Mouse (Mus musculus) liver, embryonic 16.5 days (tissue): ENCODE measurements around the gene Serinc3. TPM values are rescaled to one million over a fixed set of nuclear protein-coding genes. Genes with fewer than 3 reads are reported as not detected.

Source experiments
- ATAC-seq: fragments of 200-750 bp; cut with Nextera tagmentation; 2 replicates; pipeline ENCODE4 v1.8.0; 2017; ENCODE audit warnings: low read depth, mild to moderate bottlenecking, moderate number of reproducible peaks, moderate library complexity
- H3K27ac ChIP-seq: fragments of 300-500 bp; sonication (generic); 2 replicates; pipeline ENCODE4 v1.5.1; 2014; ENCODE audit warnings: mild to moderate bottlenecking, low read length
- H3K27me3 ChIP-seq: fragments of 300-500 bp; sonication (generic); 2 replicates; pipeline ENCODE4 v1.6.1; 2014; ENCODE audit warnings: low read depth, low read length, mixed read lengths; ENCODE audit not compliant: control insufficient read depth, insufficient read depth
- H3K36me3 ChIP-seq: fragments of 300-500 bp; sonication (generic); 2 replicates; pipeline ENCODE4 v1.6.1; 2014; ENCODE audit warnings: mild to moderate bottlenecking; ENCODE audit not compliant: control insufficient read depth, insufficient read depth
- H3K4me1 ChIP-seq: fragments of 300-500 bp; sonication (generic); 2 replicates; pipeline ENCODE4 v1.6.1; 2014; ENCODE audit warnings: low read depth, low read length, mixed read lengths; ENCODE audit not compliant: control insufficient read depth
- H3K4me2 ChIP-seq: fragments of 300-500 bp; sonication (generic); 2 replicates; pipeline ENCODE4 v1.6.1; 2014; ENCODE audit warnings: low read depth, low read length, mixed read lengths
- H3K4me3 ChIP-seq: fragments of 300-500 bp; sonication (generic); 2 replicates; pipeline ENCODE4 v1.5.1; 2014; ENCODE audit warnings: low read depth, mild to moderate bottlenecking, low read length
- H3K9ac ChIP-seq: fragments of 300-500 bp; sonication (generic); 2 replicates; pipeline ENCODE4 v1.6.1; 2014; ENCODE audit warnings: low read depth, low read length
- H3K9me3 ChIP-seq: fragments of 300-500 bp; sonication (generic); replicated peaks from 2 replicates; pipeline ENCODE4 v1.6.1; 2016; ENCODE audit warnings: low read length; ENCODE audit not compliant: control insufficient read depth
- WGBS: fragments of 180-500 bp; shearing (Covaris S2); extraction: QIAGEN DNeasy Blood & Tissue Kit; methylation state at CpG from one replicate; pipeline ENCODE4 v1.1.7; 2014; ENCODE audit not compliant: insufficient replicate concordance; 5-methylcytosine and 5-hydroxymethylcytosine counted together
- polyA plus RNA-seq: library from polyadenylated mRNA; unstranded; fragments of >200 nt; fragmentation: Nextera tagmentation; extraction: Ambion mirVana; gene quantifications from 2 replicates; pipeline ENCODE4 v1.2.1, GENCODE M21; 2015

Gene Serinc3
- polyA plus RNA-seq, 1 experiment from 2014 or later: 138 TPM

DNA sequence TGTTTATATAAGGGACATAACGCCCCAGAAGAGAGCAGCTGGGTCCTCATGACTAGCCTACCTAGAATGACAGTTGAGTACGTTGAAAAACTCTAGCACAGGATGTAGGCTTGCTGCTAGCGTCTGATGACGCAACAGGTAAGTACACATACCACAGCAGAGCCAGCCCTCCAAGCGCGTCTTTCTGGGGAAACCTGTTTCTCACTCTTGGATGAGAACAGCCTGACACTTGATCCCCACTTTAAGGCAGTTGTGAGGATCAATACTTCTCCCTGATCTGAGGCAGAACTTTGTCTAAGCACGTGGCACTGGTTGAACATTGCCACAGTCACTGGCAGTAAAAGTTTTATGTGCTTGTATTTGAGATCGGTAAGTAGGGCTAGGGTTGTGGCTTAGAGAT is 24.5 kb downstream of the Serinc3 start:
- H3K9me3 ChIP-seq: no peaks in the 10 kb centered on the region
- 68% methylated on average over 8 of the region's 8 CpGs for WGBS
- H3K36me3 ChIP-seq: peaks cover 94% of the 10 kb centered on the region
- no peak overlapping the region for H3K4me3 ChIP-seq
- peak overlapping the region; percentile 37; the same call in 1 of the 2 replicates for H3K27ac ChIP-seq
- no peaks in the 10 kb centered on the region for H3K4me1 ChIP-seq
- peak; percentile 40; the same call in 1 of the 2 replicates for ATAC-seq
- no peak overlapping the region for H3K4me2 ChIP-seq
- no peak overlapping the region for H3K9ac ChIP-seq
- no peaks in the 10 kb centered on the region for H3K27me3 ChIP-seq

DNA sequence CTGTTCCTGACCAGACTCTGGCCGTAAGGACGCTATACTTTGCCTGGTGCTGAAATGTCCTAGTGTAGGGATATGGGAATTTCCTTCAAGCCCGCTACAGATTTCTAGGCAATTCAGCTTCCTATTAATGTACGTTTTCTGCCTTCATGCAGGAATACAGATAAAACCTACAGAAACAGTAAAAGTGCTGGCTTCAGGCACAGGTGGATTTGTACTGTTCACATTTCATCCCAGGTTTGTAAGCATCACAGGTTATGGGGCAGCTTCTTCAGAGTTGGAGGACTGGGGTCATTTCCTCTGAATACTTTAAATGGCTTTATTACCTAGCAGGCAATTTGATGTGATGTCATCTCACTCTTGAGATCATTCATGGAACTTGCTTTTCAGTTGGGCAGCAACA is 27.1 kb downstream of the Serinc3 start:
- Histone ChIP-seq H3K27me3 (no peaks in the 10 kb centered on the region), H3K4me1 (no peaks in the 10 kb centered on the region), H3K36me3 (peaks cover 87% of the 10 kb centered on the region), H3K4me2 (no peak overlapping the region), H3K27ac (no peak overlapping the region), H3K9me3 (no peaks in the 10 kb centered on the region), H3K4me3 (no peak overlapping the region), H3K9ac (no peak overlapping the region)
- 86% methylated on average over 4 of the region's 4 CpGs for WGBS
- no peak for ATAC-seq

DNA sequence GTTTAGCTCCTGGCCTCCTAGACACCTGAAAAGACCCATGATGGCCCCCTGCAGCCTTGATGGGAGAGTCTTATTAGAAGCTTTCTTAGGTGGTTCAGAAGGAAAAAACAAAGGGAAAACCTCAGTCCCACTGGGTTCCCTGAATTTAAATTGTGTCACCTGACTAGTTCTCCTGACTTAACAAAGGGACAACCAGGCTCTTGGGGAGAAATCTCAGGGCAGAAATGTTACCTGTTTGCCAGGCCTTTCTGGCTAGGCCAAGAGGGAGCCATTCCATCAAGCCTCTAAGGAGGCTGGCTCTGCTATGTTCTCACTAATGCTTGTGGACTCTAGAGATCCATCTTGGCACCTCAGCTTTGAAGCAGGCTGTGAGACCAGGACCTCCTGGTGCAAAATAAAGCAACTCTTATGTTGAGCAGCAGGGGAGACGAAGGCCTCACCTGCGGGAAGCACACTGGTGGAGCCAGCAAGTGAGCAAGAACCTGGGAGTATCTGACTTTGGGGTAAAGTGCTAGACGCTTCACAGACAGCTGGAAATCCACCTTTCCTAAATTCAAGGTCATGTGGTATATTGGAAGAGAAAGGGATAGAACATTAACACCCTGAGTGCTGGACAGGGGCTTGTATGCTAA is 27.6 kb downstream of the Serinc3 start:
- no peak overlapping the region for H3K4me2 ChIP-seq
- no peak overlapping the region for H3K4me3 ChIP-seq
- H3K9ac ChIP-seq: no peak overlapping the region
- WGBS: 79% methylated on average over 3 of the region's 3 CpGs
- no peaks in the 10 kb centered on the region for H3K27me3 ChIP-seq
- no peak overlapping the region for H3K27ac ChIP-seq
- H3K36me3 ChIP-seq: peaks cover 83% of the 10 kb centered on the region
- H3K4me1 ChIP-seq: no peaks in the 10 kb centered on the region
- no peaks in the 10 kb centered on the region for H3K9me3 ChIP-seq
- ATAC-seq: no peak

DNA sequence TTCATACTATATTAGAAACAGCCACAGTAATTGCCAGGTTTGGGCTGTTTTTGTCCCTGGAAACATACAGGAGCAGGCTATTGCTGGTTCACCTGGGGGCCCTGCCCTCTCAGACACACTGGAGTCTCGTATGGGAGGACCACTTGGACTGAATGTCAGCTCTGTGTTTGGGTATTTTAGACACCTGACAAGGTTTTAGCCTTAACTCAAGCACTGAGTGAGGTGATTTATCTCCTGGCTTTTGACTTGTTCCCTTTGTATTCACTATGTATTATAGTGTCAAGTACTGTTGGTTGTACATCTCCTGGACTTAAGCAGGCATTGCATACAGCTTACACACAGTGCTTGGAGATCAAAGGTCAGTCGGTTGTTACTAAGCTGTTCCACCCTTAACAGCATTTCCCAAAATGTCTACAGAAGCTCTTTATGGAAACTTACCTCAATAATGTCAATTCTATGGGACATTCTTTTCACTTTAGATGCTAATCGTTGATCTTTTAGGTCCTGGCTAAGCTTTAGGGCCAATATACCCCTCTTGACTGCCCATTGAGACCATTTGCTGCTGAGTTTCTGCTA is 28.2 kb downstream of the Serinc3 start:
- Histone ChIP-seq H3K9ac (no peak overlapping the region), H3K36me3 (peaks cover 82% of the 10 kb centered on the region), H3K27me3 (no peaks in the 10 kb centered on the region), H3K9me3 (no peaks in the 10 kb centered on the region), H3K4me3 (no peak overlapping the region), H3K4me1 (no peaks in the 10 kb centered on the region), H3K4me2 (no peak overlapping the region), H3K27ac (no peak overlapping the region; the same call in 1 of the 2 replicates)
- ATAC-seq: no peak
- 60% methylated on average over 3 of the region's 3 CpGs for WGBS

DNA sequence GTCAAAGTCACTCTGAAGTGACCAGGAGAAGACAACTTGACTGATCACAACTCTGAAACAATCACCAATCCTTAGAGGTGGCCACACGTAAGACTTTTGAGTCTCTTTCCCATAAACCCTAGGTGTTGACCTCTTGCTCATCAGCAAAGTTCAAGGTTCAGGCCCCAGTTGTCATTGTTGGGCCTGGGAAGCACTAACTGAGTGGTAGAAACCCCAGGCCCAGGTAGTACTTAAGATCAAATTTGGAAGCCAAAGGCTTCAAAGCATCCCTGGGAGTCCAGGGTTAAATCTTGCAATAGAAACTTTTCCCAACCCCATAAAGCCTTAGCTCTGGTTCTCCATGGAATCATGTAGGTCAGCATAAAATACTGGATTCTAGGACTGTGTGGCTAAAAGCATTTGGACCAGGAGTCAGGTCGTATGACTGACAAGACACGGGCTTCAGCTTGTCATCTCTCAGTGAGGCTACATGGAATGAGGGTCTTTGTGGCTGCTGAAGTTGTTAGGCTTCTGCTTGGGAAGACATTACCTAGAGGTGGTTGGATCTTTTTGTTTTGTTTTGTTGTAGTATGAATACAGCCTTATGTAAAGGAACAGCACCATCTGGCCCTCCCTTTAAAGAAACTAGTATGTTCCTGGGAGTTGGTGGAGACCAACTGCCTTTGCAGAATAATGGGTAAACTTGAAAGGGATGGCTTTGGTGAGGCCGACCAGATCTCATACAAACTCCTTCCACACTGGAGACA is 28.9 kb downstream of the Serinc3 start:
- no peak for ATAC-seq
- 78% methylated on average over 4 of the region's 4 CpGs for WGBS
- Histone ChIP-seq H3K9ac (no peak overlapping the region), H3K4me2 (no peak overlapping the region), H3K27ac (peak overlapping the region; percentile 10; the same call in 1 of the 2 replicates), H3K4me1 (no peaks in the 10 kb centered on the region), H3K27me3 (no peaks in the 10 kb centered on the region), H3K4me3 (no peak overlapping the region), H3K36me3 (peaks cover 77% of the 10 kb centered on the region), H3K9me3 (no peaks in the 10 kb centered on the region)

DNA sequence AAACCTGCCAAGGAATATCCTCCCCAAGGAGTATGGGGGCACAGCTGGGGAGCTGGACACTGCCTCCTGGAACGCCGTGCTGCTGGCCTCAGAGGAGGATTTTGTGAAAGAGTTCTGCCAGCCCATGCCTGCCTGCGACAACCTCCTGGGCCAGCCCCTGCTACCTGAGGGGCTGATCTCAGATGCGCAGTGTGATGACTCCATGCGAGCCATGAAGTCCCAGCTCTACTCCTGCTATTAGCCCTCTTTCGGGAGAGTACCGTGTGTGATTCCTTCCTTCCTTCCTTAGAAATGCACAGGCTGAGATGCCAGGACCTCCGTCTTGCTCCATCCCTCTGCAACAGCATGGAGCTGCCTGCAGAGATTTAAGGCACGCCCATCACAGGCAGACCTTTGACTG is 29.5 kb downstream of the Serinc3 start:
- no peaks in the 10 kb centered on the region for H3K4me1 ChIP-seq
- 89% methylated on average over 9 of the region's 9 CpGs for WGBS
- H3K27ac ChIP-seq: no peak overlapping the region
- no peak overlapping the region for H3K4me2 ChIP-seq
- H3K36me3 ChIP-seq: peaks cover 74% of the 10 kb centered on the region
- no peak for ATAC-seq
- H3K4me3 ChIP-seq: no peak overlapping the region
- H3K27me3 ChIP-seq: no peaks in the 10 kb centered on the region
- H3K9ac ChIP-seq: no peak overlapping the region
- H3K9me3 ChIP-seq: no peaks in the 10 kb centered on the region

DNA sequence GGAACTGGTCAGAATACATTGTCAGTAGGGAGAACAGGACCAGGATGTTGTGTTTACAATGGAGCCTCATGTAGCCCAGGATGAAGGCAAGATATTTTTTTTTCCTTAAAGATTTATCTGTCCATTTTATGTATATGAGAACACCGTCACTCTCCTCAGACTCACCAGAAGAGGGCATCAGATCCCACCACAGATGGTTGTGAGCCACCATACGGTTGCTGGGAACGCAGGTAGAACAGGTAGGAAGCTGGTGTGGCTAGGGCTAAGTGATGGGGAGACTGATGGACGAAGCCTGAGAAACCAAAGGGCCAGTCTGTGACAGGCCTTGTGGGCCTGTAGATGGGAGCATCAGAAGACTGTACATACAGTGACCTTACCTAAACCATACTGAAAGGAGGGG is 30.9 kb downstream of the Serinc3 start:
- H3K9me3 ChIP-seq: no peaks in the 10 kb centered on the region
- WGBS: 91% methylated on average over 4 of the region's 4 CpGs
- ATAC-seq: no peak
- H3K27me3 ChIP-seq: no peaks in the 10 kb centered on the region
- no peak overlapping the region for H3K4me2 ChIP-seq
- H3K4me3 ChIP-seq: no peak overlapping the region
- H3K36me3 ChIP-seq: peaks cover 60% of the 10 kb centered on the region
- no peak overlapping the region for H3K27ac ChIP-seq
- H3K4me1 ChIP-seq: no peaks in the 10 kb centered on the region
- no peak overlapping the region for H3K9ac ChIP-seq

DNA sequence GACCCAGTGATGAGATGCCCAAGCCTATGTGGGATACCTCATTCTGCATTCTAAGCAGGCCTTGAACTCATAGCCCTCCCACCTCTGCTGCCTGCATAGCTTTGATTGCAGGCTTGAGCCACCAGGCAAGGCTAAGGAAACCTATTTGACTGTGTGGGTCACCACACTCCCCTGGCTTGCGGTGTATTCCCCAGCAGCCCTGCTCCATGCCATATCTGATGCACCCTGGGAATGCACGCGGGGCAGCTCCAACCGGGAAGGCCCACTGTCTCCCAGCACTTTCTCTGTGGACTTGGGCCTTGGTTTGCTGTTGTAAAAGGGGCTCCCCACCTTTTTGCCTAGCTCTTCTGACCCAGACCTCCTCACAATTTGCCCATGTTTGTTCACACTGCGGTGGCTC is 31.7 kb downstream of the Serinc3 start:
- ATAC-seq: no peak
- Histone ChIP-seq H3K4me2 (no peak overlapping the region), H3K4me1 (no peaks in the 10 kb centered on the region), H3K9me3 (no peaks in the 10 kb centered on the region), H3K36me3 (peaks cover 52% of the 10 kb centered on the region), H3K4me3 (no peak overlapping the region), H3K9ac (no peak overlapping the region), H3K27me3 (no peaks in the 10 kb centered on the region), H3K27ac (no peak overlapping the region)
- WGBS: 92% methylated on average over 5 of the region's 5 CpGs

DNA sequence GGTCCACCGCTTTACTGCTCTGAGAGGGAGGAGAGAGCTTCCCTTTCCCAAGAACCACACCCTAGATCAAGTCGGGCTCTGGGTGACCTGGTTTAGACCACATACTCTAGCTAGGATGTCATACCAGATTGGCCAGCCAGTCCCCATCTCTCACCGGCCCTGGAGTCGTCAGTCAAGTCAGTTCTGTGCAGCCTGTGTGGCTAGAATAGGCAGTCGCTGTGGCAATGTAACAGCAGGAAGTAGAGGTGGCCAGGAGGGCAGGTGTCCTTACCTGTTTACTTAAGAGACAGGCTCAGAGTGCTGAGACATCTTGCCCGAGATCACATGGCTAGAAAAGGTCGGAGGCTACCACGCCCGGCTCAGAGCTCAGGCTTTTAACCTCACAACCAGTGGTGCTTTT is 33.8 kb downstream of the Serinc3 start:
- Histone ChIP-seq H3K4me3 (no peak overlapping the region), H3K27me3 (no peaks in the 10 kb centered on the region), H3K4me1 (peaks cover under 1% of the 10 kb centered on the region; the same call in 1 of the 2 replicates), H3K4me2 (no peak overlapping the region), H3K9ac (no peak overlapping the region), H3K9me3 (no peaks in the 10 kb centered on the region), H3K36me3 (peaks cover 32% of the 10 kb centered on the region), H3K27ac (no peak overlapping the region)
- no peak for ATAC-seq
- 81% methylated on average over 9 of the region's 9 CpGs for WGBS
